Mouse (Mus musculus): ENCODE measurements at regions not wholly inside any gene's neighbourhood (a gene's known extent, or its start where the extent isn't known, plus 50 kb on each side); places are given as distances from the start of the nearest gene placed in this dataset.
A peak's percentile ranks its signal among the peaks of the same experiment; 100 is the strongest.

- DNase-seq, result no peak
These were observed 69.5 kb downstream of the Aldh8a1 start for GRCm38 (mm10) chr10:21446641-21447040.

- DNase-seq, result no peak
These were observed 71.0 kb downstream of the Aldh8a1 start for GRCm38 (mm10) chr10:21448132-21448531.

- DNase-seq, result no peak
These were observed 71.9 kb downstream of the Aldh8a1 start for GRCm38 (mm10) chr10:21448942-21449341.

- no peak for DNase-seq
These were observed 75.5 kb downstream of the Aldh8a1 start for GRCm38 (mm10) chr10:21452611-21453010.

- DNase-seq, result no peak
These were observed 76.4 kb downstream of the Aldh8a1 start for GRCm38 (mm10) chr10:21453527-21453926.

- no peak for DNase-seq
These were observed 77.1 kb downstream of the Aldh8a1 start for GRCm38 (mm10) chr10:21454153-21454552.

GRCm38 (mm10) chr10:21454757-21455156, 77.7 kb downstream of the Aldh8a1 start:
- DNase-seq, result no peak

- DNase-seq, result no peak
These were observed 78.8 kb downstream of the Aldh8a1 start for GRCm38 (mm10) chr10:21455863-21456262.

- DNase-seq, result no peak
These were observed 79.3 kb downstream of the Aldh8a1 start for GRCm38 (mm10) chr10:21456359-21456758.

- DNase-seq, result no peak
These were observed 79.9 kb downstream of the Aldh8a1 start for GRCm38 (mm10) chr10:21456991-21457390.

GRCm38 (mm10) chr10:21458608-21459007, 81.5 kb downstream of the Aldh8a1 start:
- no peak for DNase-seq

- no peak for DNase-seq
These were observed 83.0 kb downstream of the Aldh8a1 start for GRCm38 (mm10) chr10:21460062-21460461.

- DNase-seq, result no peak
These were observed 85.8 kb downstream of the Aldh8a1 start for GRCm38 (mm10) chr10:21462915-21463314.

GRCm38 (mm10) chr10:21465362-21465761, 88.3 kb downstream of the Aldh8a1 start:
- peak; percentile 76 to 81 for DNase-seq

- DNase-seq, result no peak
These were observed 88.8 kb downstream of the Aldh8a1 start for GRCm38 (mm10) chr10:21465806-21466377.

- DNase-seq, result no peak
These were observed 90.5 kb downstream of the Aldh8a1 start for GRCm38 (mm10) chr10:21467425-21468085.

GRCm38 (mm10) chr10:21468421-21468820, 91.3 kb downstream of the Aldh8a1 start:
- no peak for DNase-seq

- DNase-seq, result no peak
These were observed 92.9 kb downstream of the Aldh8a1 start for GRCm38 (mm10) chr10:21469961-21470360.

- peak in 1 of 2 experiments; percentile 33 for DNase-seq
These were observed 93.5 kb downstream of the Aldh8a1 start for GRCm38 (mm10) chr10:21470589-21470988.

- DNase-seq, result no peak
These were observed 97.2 kb downstream of the Aldh8a1 start for GRCm38 (mm10) chr10:21474242-21474641.

GRCm38 (mm10) chr10:21478004-21478403, 100.9 kb downstream of the Aldh8a1 start:
- no peak for DNase-seq

GRCm38 (mm10) chr10:21479403-21479802, 102.3 kb downstream of the Aldh8a1 start:
- DNase-seq, result no peak

- no peak for DNase-seq
These were observed 104.2 kb downstream of the Aldh8a1 start for GRCm38 (mm10) chr10:21481255-21481654.

- no peak for DNase-seq
These were observed 105.0 kb downstream of the Aldh8a1 start for GRCm38 (mm10) chr10:21482055-21482454.

GRCm38 (mm10) chr10:21482659-21483058, 105.6 kb downstream of the Aldh8a1 start:
- DNase-seq, result no peak
